Mouse (Mus musculus) lung, adult 10 weeks (tissue): Measurements from ENCODE around the gene Morf4l1. TPM values are rescaled to one million over a fixed set of nuclear protein-coding genes. Genes with fewer than 3 reads are reported as not detected.

Experiments
- polyA plus RNA-seq: library from polyadenylated mRNA; stranded (reverse); fragments of 350-450 nt; fragmentation: Illumina TruSeq; extraction: RNeasy Lipid Tissue Mini Kit (QIAGEN cat#74804); gene quantifications from one replicate; pipeline ENCODE4 v1.2.3, GENCODE M21; 2014; ENCODE audit warnings: low read depth, low replicate concordance; ENCODE audit not compliant: insufficient read depth

Gene Morf4l1
- polyA plus RNA-seq = 298 TPM

GRCm38 (mm10) chr9:90114567-90115307, at the start of gene Morf4l1:
Morf4l1 (minus strand) TSS chr9:90114774.

DNA sequence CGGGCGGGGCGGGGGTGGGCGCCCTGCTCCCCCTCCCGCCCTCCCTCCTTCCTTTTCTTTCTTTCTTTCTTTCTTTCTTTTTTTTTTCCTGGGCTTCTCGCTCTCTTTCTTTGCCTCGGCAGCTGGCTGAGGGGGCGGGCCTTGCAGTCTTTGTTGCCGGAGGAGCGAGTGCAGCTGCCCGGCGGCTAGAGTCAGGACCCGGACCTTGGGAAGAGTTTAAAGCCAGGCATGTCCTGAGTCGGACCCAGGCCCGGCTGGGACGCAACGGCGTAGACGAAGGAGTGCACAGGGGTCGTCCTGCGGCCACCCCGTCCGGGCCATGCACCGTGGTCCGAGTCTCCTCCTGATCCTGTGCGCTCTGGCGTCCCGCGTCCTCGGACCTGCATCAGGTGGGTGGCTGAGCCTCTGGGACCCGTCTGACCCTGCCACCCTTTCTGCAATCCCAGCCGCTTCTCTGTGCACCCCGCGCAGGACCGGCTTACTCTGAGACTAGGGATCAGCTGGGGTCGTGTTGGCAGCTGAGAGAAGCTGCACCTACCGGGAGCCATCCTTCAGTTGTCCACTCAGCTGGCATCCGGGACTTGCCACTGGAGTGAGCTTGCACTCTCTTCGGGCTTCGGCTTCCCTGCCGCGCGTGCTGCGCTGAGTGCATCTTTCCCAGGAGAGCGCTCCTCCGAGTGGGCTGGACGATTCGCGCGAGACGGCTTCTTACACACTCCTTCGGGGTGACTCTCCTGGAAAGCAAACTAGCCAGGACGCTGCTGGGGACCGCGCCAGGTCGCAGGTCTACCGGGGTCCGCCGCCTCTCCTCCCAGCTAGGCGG, 48.6 kb upstream of the Morf4l1 start, which contains the start of gene Adamts7:
TSS of gene Adamts7 (plus strand) at position 144 of the 823 bp plus-strand sequence.

DNA sequence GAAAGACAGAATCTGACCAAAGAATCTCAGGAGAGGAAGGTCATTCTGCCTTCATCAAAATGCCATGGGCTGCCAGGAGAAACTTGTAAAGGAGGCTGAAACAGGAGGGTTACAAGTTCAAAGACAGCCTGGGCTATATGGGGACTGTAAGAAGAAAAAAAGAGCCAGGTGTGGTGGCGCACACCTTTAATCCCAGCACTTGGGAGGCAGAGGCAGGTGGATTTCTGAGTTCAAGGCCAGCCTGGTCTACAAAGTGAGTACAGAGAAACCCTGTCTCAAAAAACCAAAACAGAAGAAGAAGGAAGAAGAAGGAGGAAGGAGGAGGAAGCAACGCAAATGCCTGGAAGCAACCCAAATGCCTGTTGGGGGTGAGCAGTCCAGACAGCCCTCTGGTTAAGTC, 60.7 kb downstream of the Morf4l1 start, which contains the start of gene Ctsh:
TSS of gene Ctsh (plus strand) at position 301 of the 400 bp plus-strand sequence.

Other genes with a start within 250 kb of the Morf4l1 start
- gene Rasgrf1, start 204.9 kb downstream of the Morf4l1 start, polyA plus RNA-seq = 0.41 TPM
- gene Ctsh, start 60.6 kb downstream of the Morf4l1 start, polyA plus RNA-seq = 331 TPM
- 0.68 TPM for gene Adamts7, start 48.3 kb upstream of the Morf4l1 start, polyA plus RNA-seq
- gene Tbc1d2b, start 156.0 kb upstream of the Morf4l1 start, polyA plus RNA-seq = 14.3 TPM